Mouse (Mus musculus) adrenal gland, postnatal 4 days (tissue): ENCODE results near the gene Dhh. TPM values are rescaled to one million over a fixed set of nuclear protein-coding genes. Genes with fewer than 3 reads are reported as not detected.

Experiments used
- DNase-seq, 2 experiments: peaks; one replicate each; pipeline ENCODE4 v3.0.0; 2021 to 2022; ENCODE audit warnings: low spot score in 2 of 2, mixed read lengths in 2 of 2
- total RNA-seq, 2 experiments: library from RNA; stranded (reverse); gene quantifications; 2 replicates each; pipeline ENCODE4 v1.2.3; 2021

Gene Dhh
- total RNA-seq, 2 experiments from 2014 or later, result 2.1 to 2.9 TPM

DNA sequence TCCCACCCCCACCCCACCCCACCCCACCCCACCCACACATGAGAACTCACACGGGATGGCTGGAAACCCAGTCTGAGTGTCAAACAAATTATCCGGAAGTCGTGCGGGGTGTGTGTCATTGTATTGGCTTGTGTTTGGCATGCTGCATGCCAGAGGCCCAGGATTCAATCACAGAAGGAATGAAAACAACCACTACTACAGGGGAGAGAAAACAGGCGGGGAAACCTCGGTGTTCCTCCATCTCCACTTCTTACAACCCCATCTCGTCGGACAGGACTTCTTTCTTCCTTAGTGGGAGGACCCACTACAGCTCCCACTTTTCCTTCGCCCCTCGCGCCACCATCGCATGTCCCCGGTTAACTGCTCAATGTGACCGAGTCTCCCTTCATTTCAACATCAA lies 18.8 kb upstream of the Dhh start:
- no peak for DNase-seq

DNA sequence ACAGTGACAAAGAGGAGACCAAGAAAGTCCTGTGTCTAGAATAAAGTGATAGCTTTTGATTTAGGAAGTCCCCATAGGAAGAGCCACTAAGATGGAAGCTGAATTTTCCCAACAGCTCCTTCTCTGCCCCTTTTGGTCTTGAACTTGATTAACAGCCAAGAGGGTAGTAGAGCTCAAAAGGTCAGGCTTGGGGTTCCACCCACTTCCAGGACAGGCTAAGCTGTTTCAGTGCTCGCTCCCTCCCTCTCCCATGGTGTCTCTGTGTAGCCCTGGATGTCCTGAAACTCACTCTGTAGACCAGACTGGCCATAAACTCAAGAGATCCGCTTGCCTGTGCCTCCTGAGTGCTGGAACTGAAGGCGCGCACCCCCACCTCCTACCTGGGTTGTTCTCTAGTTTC lies 17.7 kb upstream of the Dhh start:
- DNase-seq, result no peak

DNA sequence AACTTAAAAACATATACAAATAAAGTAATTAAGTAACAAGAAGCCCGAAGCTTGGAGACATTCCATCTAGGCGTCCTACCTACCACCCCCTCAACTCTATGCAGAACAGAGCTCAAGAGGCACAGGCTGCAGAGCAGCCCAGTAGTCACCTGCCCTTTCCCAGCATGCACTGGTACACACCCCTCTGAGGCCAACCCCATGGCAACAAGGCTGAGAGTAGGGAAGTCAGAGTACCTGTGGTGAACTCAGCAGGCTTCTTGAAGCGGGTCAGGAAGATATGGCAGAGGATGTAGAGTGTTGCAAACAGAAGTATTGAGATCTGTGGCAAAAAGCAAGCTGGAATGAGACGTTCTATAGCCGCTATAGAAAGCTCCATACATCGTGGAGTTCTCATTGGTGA lies 16.6 kb upstream of the Dhh start:
- no peak for DNase-seq

DNA sequence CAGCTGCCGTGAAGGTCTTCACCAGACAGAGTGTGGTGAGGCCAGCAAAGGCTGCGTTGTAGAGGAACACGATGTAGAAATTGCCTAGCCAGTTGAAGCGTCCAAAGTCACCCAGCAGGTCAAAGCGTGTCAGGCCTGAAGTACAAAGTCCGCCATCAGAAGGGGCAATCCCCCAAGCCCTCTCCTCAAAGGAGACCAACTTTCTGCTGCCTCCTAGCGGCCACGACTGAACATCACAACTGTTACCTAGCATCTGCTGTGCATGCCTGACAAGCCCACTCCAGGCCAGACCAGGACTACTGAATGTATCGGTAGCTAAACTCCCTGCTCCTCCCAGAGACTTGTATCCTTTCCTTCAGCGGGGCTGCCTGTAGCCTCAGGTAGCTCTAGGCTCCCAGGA lies 6.4 kb upstream of the Dhh start:
- DNase-seq, result no peak

DNA sequence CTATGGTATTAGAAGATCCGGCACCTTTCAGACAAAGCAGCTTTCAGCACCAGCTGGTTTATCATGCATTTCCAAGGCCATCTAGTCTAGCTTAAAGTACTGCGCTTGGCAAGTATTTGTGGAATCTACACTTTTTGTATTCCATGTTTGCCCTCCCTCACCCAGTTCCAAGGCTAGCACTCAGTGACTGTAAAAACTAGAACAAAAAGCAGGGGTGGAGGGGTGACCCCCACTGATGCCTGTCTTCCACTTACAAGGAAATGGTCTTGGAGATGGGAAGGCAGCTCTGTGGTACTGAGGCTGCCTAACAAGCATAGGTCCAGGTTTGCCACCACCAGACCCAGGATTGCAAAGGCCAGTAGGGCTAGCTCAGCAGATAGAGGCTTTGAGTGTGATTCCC lies 4.3 kb upstream of the Dhh start:
- DNase-seq, result no peak

DNA sequence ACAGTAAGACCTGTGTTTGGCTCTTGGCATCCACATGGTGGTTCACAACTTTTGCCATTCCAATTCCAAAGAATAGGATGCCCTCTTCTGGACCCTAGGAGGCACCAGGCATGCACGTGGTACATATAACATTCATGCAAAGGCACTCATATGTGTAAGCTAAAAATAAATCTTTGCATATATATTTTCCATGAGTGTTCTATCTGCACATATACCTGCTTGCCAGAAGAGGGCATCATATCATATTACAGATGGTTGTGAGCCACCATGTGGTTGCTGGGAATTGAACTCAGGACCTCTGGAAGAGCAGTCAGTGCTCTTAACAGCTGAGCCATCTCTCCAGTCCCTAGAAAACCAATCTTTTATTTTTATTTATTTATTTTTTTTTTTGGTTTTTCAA lies 3.2 kb upstream of the Dhh start:
- DNase-seq, result no peak

DNA sequence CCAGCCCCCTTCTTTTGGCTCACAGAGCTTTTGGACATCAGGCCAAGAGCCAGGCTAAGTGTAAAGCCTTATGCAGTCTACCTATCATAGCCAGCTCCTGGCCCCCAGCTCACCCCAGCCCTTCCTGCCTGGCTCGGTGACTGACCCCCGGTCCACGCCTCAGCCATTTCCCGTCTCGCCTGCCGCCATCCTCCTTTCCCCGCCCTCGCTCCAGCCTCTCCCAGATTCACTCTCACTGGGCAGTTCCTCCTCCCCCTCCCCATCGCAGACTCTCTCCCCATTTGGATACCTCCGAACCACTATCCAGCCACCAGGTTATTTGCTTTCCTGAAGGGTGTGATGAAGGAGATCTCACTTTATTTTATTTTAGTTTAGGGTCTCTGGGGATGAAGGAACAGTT lies 845 bp downstream of the Dhh start:
- no peak for DNase-seq

DNA sequence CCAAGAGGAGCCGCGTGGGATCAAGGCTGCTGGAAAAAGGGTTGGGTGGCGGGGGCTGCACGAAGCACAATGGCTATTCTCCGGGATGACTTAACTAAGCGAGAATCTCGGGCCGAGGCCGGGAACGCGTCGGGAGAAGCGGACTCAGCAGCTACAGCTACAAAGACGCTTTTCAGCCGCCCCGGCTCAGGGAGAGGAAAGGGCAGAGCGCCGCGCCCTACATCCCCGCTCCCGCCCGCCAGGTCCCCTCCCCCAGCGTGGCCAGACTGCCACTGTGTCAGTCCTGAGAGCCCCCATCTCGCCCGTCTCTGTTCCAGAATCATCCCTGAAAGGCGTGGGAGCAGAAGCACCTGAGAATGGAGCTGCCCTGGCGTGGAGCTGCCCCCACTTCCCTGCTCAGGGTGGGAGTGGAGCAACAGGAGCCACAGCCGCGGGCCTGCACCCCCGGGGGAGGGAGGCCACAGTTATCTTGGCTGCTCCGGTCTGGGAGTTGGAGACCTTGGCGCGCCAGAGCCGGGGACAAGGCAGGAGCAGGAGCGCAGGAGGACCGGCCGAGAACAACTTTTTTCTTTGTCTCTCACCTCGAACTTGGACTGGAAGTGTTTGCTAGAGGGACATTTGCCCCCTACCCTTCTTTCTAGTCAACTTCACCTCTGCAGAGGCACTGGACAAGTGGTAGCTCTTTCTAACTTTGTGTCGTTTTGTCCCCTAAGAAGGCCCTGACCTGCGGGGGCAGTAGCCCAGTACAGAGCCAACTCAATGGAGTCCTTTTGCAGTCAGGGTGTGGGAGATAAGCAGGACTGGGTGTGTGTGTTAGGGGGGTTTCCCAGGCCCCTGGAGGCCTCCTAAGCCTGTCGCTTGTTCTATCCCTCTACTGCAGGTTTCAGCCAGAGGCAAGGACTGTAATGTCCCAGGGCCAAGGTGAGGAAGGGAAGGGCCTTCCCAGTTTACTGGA lies 2.4 kb downstream of the Dhh start:
- DNase-seq, result no peak

DNA sequence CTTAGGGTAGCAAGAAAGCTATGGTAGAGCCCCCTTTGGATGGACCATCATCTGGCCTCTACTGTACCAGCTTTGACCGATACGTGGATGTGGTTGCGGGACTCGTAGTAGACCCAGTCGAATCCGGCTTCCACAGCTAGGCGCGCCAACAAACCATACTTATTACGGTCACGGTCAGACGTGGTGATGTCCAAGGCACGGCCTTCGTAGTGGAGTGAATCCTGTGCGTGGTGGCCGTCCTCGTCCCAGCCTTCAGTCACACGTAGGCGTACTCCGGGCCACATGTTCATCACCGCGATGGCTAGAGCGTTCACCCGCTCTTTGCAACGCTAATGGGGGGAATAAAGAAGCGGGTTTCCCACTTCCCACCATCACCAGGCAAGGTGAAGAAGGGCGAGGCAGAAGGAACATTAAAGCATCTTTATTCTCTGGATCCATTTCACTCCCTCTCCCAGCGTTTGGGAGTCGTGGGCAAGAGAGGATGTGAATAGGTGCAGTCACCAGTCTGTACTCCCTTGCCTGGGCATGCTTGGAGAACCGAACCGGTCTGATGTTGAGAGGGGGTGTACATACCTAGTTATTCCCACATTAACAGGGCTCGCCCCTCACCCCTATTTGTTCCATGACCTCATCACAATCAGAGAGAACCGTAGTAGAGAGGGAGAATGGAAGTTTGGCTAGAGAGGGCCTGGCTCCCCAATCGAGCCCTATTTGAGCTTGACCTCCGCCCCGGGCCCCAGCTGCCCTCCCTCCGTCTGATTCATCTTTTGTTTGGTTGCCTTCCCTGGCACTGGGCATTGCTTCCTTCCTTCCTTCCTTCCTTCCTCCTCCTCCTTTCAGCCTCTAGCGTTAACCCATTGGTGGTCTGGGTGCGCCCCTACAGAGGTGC lies 3.4 kb downstream of the Dhh start:
- no peak for DNase-seq

DNA sequence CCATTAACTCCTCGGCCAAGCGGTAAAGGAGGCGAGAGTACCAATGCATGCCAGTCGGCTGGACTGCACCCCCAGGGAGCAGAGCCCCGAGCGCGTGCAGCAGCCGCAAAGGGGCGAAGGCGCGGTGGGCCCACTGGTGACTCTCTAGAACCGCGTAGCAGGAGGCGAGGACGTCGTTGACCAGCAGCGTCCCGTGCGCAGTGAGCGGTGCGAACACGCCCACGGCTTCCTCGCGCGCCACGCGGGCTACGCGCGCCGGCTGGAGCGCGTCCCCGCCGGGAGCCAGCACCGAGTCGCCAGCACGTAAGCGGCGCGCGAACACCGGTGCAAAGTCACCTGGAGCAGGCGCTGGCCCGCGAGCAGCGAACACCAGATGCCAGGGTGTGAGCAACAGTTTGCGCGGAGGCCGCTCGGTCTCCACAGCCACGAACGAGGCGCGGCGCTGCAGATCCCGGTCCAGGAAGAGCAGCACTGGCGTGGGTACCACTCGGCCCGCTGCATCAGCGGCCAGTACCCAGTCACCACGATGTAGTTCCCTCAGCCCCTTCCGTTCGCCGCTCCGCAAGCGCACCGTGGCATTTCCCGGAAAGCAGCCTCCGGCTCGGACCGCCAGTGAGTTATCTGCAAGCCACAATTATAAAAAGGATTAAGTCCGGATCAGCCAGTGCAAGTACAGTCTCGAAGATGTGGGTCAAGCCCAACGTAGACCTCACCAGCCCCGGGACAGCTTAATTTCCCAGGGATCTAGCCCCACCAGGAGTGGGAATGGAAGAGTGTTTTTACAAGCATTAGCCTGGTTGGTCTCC lies 4.2 kb downstream of the Dhh start, which contains the start of gene Rhebl1:
Gene Rhebl1, minus strand, starts transcription at position 601 of the 806 bp plus-strand sequence.
- DNase-seq, result no peak

DNA sequence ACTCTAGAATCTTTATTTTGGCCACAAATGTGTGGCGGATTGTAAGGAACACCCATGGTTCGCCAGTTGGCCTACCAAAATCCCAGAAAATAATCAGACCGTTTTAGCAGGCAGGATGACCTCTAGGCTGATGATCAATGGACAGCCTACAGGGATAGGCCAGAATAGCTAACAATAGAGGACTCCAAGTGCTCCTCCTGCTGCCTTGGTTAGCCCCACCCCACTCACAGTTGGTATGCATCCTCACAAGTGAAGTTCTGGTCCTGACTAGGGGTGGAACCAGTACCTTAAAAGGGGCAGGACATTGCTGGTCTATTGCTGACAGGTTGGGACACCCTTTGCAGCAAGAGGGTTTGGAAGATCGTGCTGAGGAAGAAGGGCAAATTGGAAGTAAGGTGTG lies 5.3 kb downstream of the Dhh start:
- DNase-seq, result no peak

DNA sequence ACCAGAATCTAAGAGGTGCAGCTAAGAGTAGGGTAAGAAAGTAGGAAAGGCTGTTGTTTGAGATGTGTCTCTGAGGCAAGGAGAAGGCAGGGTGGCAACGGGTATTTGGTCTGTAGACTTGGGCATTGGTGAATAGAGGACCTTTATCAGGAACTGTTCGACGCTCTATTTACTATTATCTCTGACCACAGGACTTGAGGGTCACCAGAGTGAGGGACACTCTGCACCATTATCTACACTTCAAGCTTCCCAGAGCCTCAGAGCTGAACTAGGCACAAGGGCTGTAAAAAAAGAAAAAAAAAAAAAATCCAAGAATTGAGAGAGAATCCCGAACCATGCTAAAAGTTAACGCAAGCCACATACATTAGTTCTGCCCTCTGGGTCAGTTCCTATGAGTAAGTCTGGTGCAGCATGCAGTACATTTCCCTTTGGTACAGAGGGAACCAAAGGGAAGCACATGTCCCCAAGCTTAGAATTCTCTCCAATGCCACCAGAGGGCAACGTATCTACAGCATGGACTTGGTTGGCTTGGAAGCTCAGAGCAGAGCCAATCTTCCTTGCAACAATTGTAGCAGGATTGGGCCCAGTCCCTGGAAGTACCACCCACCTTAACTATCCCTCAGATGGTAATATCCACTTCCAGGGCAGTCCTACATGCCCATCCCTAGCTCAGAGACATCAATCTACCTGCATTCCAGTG lies 6.3 kb downstream of the Dhh start:
- DNase-seq, result no peak

DNA sequence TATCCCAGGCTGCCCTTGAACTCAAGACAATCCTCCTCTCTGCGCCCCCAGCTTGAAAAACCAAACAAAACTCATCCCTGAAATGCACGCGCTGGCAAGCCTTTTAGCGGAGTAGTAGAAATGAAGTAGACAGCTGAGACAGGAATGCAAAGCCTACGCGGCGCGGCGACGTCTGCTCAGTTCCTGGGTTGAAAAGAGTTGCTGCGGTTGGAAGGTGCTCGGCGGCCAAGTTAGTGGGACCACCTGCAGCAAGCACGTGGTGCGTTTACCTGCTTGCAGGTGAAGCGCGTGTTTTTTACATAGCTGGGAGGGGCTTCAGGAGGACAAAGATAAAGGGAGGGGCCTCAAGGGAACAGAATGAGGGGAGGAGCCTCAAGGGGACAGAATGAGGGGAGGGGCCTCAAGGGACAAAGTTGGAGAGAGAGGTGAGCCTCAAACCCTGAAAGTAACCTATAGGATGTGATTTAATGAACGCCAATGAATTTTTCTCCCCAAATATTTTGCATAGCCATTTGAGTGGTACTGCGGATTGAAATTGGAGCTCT lies 7.1 kb downstream of the Dhh start:
- no peak for DNase-seq

DNA sequence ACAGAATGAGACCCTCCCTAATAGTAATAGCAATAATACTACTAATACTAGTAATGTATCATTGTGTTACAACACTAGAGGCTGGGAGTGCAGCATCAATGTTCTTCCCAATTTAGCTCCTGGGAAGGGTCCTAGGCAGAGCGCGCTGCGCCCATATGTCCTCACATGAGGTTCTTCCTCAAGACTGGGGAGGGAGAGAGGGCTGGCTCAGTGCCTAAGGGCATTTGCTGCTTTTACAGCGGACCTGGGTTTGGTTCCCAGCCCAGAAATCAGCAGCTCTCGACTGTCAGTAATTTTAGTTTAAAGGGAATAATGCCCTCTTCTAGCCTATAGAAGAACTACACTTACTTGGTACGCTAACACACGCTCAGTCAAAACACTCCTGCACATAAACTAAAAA lies 10.8 kb downstream of the Dhh start:
- no peak for DNase-seq

DNA sequence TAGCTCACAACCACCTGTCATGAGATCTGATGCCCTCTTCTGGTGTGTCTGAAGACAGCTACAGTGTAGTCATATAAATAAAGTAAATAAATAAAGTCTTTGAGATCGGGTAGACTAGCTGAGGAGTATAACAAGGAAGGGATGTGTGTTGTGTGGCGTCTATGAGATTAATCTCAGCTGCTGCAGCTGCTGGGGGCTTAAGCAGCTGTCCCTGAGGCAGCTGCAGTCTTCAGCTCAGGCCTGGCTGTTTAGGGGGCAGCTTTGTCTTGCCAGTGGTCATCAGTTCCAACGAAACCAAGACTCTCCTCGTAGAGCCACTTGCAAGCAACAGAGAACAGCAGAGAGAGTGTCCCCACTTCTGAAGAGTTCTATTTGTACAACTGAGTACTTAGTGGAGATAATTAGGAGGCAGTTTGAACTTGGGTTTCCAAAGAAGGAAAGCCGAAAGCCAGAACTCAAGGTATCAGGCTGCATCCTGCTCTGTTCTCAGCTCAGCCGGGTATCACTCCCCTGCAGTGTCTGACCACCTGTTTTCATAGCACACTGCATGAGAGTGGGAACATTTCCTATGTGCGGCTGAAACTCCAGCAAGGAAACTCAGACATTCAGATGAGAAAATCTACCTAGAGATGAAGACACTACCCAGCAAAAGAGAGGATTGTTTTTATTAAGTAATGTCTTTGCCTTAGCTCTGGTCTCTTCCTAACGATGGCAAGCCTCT lies 11.5 kb downstream of the Dhh start:
- DNase-seq, result no peak

DNA sequence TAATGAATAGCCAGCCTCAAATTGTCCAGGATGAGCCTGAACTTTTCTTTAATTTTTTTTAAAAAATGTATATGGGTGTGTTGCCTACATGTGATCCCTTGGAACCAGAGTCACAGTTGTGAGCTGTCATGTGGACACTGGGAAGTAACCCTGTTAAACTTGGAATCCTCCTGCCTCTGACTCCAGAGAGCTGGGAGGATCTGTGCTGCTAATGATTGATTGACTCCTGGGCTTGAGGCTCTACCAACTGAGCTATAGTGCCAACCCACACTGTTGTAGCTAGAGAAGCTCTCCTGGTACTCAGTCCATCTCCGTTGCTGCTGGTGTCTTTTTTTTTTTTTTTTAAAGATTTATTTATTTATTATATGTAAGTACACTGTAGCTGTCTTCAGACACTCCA lies 14.2 kb downstream of the Dhh start:
- no peak for DNase-seq

DNA sequence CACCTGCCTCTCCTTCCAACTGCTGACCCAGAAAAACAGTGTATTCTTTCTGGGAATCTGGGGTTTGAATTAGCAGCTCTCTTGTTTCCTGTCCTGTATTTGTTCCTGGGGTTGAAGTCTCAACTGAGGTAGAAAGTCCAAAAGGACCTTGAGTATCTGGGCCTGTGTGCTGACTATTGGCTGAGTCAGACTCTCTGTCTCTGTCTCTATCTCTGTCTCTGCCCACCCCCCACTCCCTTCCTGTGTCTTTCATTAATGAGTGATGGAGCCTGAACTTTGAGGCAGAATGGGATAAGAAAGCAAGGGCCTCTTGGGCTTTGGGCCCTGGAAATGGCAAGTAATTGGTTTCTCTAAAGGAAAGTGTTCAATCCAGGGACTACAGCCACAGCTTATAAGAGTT lies 14.7 kb downstream of the Dhh start:
- no peak for DNase-seq

DNA sequence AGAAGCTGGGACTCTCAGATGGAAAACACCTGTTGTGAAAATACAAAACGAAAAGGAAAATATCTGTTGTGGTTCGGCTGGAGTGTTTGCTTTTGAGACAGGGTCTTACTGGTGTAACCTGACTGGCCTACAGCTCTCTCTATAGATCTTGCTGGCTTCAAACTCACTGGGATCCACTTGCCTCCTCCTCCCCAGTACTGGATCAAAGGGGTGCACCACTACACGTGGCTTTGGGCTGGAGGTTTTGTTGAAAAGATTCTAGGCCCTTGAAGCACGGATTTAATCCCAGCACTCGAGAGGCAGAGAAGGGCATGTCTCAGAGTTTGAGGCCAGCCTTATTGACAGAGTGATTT lies 16.7 kb downstream of the Dhh start:
- DNase-seq, result no peak

DNA sequence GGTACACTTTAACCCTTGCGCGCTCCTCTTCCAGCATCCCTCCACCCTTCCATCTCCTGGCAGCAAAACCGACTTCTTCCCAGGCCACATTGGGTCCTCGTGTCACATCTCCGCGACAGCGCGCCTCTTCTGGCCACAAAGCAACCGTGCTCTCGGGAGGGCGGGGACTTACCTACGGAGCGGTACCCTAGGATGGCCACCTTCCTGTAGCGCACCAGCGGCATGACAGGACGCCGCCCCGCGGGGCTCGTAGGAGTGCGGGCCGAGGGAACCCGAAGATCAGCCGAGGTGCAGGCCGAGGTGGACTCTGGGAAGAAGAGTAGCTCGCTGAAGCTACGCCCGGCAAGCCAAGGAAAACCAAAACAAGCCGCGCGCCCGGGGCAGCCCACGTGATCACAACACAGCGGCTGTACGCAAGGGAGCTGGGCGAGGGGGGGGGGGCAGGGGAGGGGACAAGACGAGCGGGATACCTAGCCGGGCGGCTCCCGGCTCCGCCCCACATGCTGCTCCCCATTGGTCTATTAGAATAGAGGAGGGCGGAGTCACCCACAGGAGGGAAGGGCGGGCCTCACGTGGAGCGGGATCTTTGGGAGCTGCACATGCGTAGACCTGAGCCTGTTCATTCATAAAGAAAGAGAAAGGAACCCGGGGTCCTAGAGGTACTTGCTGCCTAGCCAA lies 17.2 kb downstream of the Dhh start:
- DNase-seq, result peak; percentile 62 to 78
